Mouse (Mus musculus): ENCODE measurements around the gene C130026I21Rik.
"Not testable (repeated sequence)": the region's sequence is repeated elsewhere in the genome, so short reads cannot be mapped to it uniquely, and the experiment has no call there.

GRCm38 (mm10) chr1:85276421-85276820 is 6.1 kb upstream of the C130026I21Rik start:
- TF ChIP-seq GATA1 (IDR thresholded peaks at IDR 0.05; ENCODE audit: borderline replicate concordance, low read length); FLI1 (IDR thresholded peaks at IDR 0.05; ENCODE audit: low read length): not testable (repeated sequence)
